Mouse (Mus musculus): ENCODE results near the gene Apbb1ip. TPM values are rescaled to one million over a fixed set of nuclear protein-coding genes. Genes with fewer than 3 reads are reported as not detected.

The Apbb1ip gene
- 24.8 and 28.0 TPM in 2 replicates for polyA plus RNA-seq (2012; rRNA removed)

- DNase-seq (ENCODE audit: low read depth in 1 of 2, low spot score in 2 of 2): peak; percentile 58 to 87
- H3K27me3 ChIP-seq (ENCODE audit: control insufficient read depth, insufficient read depth, low read length): no peaks in the 10 kb centered on the region
- H3K27ac ChIP-seq (ENCODE audit: insufficient read depth, low read length): peak within 1 kb of the TSS; percentile 97
- H3K4me3 ChIP-seq (ENCODE audit: extremely low read depth, insufficient read depth, insufficient read length): peak within 1 kb of the TSS; percentile 81
- H3K4me1 ChIP-seq (ENCODE audit: control insufficient read depth, insufficient read depth, insufficient read length): peaks cover 5% of the 10 kb centered on the region; the same call in 1 of the 2 replicates
- no peaks in the 10 kb centered on the region for H3K36me3 ChIP-seq (ENCODE audit: control insufficient read depth, insufficient read depth, low read length)
- no peak; the same call in 1 of the 2 replicates for TF ChIP-seq POLR2A (IDR thresholded peaks at IDR 0.05; ENCODE audit: low read depth, low read length)
- TF ChIP-seq CTCF (IDR thresholded peaks at IDR 0.05; ENCODE audit: extremely low read depth, insufficient read depth, insufficient read length, insufficient replicate concordance): no peak
- WGBS: 3% methylated on average over 9 of the region's 9 CpGs
Observed at GRCm38 (mm10) chr2:22773549-22774180, at the start of gene Apbb1ip. Gene Apbb1ip (plus strand): TSS chr2:22774094.

- no peak for DNase-seq (ENCODE audit: low read depth in 1 of 2, low spot score in 2 of 2)
- H3K27me3 ChIP-seq (ENCODE audit: control insufficient read depth, insufficient read depth, low read length): no peaks in the 10 kb centered on the region
- H3K4me1 ChIP-seq (ENCODE audit: control insufficient read depth, insufficient read depth, insufficient read length): no peaks in the 10 kb centered on the region
- TF ChIP-seq CTCF (IDR thresholded peaks at IDR 0.05; ENCODE audit: extremely low read depth, insufficient read depth, insufficient read length, insufficient replicate concordance) (no peak), POLR2A (IDR thresholded peaks at IDR 0.05; ENCODE audit: low read depth, low read length) (no peak)
- H3K27ac ChIP-seq (ENCODE audit: insufficient read depth, low read length): no peak overlapping the region
- H3K4me3 ChIP-seq (ENCODE audit: extremely low read depth, insufficient read depth, insufficient read length): no peak overlapping the region
- 35% methylated on average over 1 of the region's 1 CpGs for WGBS
- no peaks in the 10 kb centered on the region for H3K36me3 ChIP-seq (ENCODE audit: control insufficient read depth, insufficient read depth, low read length)
Observed at GRCm38 (mm10) chr2:22727113-22727512, 46.8 kb upstream of the Apbb1ip start.

- TF ChIP-seq CTCF (IDR thresholded peaks at IDR 0.05; ENCODE audit: extremely low read depth, insufficient read depth, insufficient read length, insufficient replicate concordance) (no peak), POLR2A (IDR thresholded peaks at IDR 0.05; ENCODE audit: low read depth, low read length) (no peak)
- Histone ChIP-seq H3K36me3 (ENCODE audit: control insufficient read depth, insufficient read depth, low read length) (no peaks in the 10 kb centered on the region), H3K4me3 (ENCODE audit: extremely low read depth, insufficient read depth, insufficient read length) (no peak overlapping the region), H3K27me3 (ENCODE audit: control insufficient read depth, insufficient read depth, low read length) (no peaks in the 10 kb centered on the region; the same call in 1 of the 2 replicates), H3K27ac (ENCODE audit: insufficient read depth, low read length) (no peak overlapping the region), H3K4me1 (ENCODE audit: control insufficient read depth, insufficient read depth, insufficient read length) (no peaks in the 10 kb centered on the region)
- no peak for DNase-seq (ENCODE audit: low read depth in 1 of 2, low spot score in 2 of 2)
- WGBS: 66% methylated on average over 2 of the region's 2 CpGs
Observed at GRCm38 (mm10) chr2:22736134-22736533, 37.8 kb upstream of the Apbb1ip start.

GRCm38 (mm10) chr2:22739369-22739768, 34.5 kb upstream of the Apbb1ip start:
- Histone ChIP-seq H3K4me1 (ENCODE audit: control insufficient read depth, insufficient read depth, insufficient read length) (no peaks in the 10 kb centered on the region), H3K4me3 (ENCODE audit: extremely low read depth, insufficient read depth, insufficient read length) (no peak overlapping the region), H3K36me3 (ENCODE audit: control insufficient read depth, insufficient read depth, low read length) (no peaks in the 10 kb centered on the region), H3K27me3 (ENCODE audit: control insufficient read depth, insufficient read depth, low read length) (no peaks in the 10 kb centered on the region), H3K27ac (ENCODE audit: insufficient read depth, low read length) (no peak overlapping the region)
- 67% methylated on average over 1 of the region's 1 CpGs for WGBS
- DNase-seq (ENCODE audit: low read depth in 1 of 2, low spot score in 2 of 2): no peak
- TF ChIP-seq POLR2A (IDR thresholded peaks at IDR 0.05; ENCODE audit: low read depth, low read length) (no peak), CTCF (IDR thresholded peaks at IDR 0.05; ENCODE audit: extremely low read depth, insufficient read depth, insufficient read length, insufficient replicate concordance) (no peak)

GRCm38 (mm10) chr2:22740441-22740840, 33.5 kb upstream of the Apbb1ip start:
- no peaks in the 10 kb centered on the region for H3K36me3 ChIP-seq (ENCODE audit: control insufficient read depth, insufficient read depth, low read length)
- no peaks in the 10 kb centered on the region; the same call in 1 of the 2 replicates for H3K4me1 ChIP-seq (ENCODE audit: control insufficient read depth, insufficient read depth, insufficient read length)
- H3K27me3 ChIP-seq (ENCODE audit: control insufficient read depth, insufficient read depth, low read length): no peaks in the 10 kb centered on the region
- no peak overlapping the region for H3K4me3 ChIP-seq (ENCODE audit: extremely low read depth, insufficient read depth, insufficient read length)
- TF ChIP-seq POLR2A (IDR thresholded peaks at IDR 0.05; ENCODE audit: low read depth, low read length) (no peak), CTCF (IDR thresholded peaks at IDR 0.05; ENCODE audit: extremely low read depth, insufficient read depth, insufficient read length, insufficient replicate concordance) (no peak)
- no peak for DNase-seq (ENCODE audit: low read depth in 1 of 2, low spot score in 2 of 2)
- WGBS: 83% methylated on average over 1 of the region's 1 CpGs
- H3K27ac ChIP-seq (ENCODE audit: insufficient read depth, low read length): no peak overlapping the region

- no peaks in the 10 kb centered on the region for H3K27me3 ChIP-seq (ENCODE audit: control insufficient read depth, insufficient read depth, low read length)
- TF ChIP-seq POLR2A (IDR thresholded peaks at IDR 0.05; ENCODE audit: low read depth, low read length): no peak
- peak; percentile 51; the same call in 1 of the 2 replicates for TF ChIP-seq CTCF (IDR thresholded peaks at IDR 0.05; ENCODE audit: extremely low read depth, insufficient read depth, insufficient read length, insufficient replicate concordance)
- H3K4me3 ChIP-seq (ENCODE audit: extremely low read depth, insufficient read depth, insufficient read length): no peak overlapping the region
- no peak for DNase-seq (ENCODE audit: low read depth in 1 of 2, low spot score in 2 of 2)
- no peak overlapping the region for H3K27ac ChIP-seq (ENCODE audit: insufficient read depth, low read length)
- H3K36me3 ChIP-seq (ENCODE audit: control insufficient read depth, insufficient read depth, low read length): no peaks in the 10 kb centered on the region
- WGBS: 80% methylated on average over 3 of the region's 3 CpGs
- H3K4me1 ChIP-seq (ENCODE audit: control insufficient read depth, insufficient read depth, insufficient read length): no peaks in the 10 kb centered on the region; the same call in none of the 2 replicates
Observed at GRCm38 (mm10) chr2:22741222-22741621, 32.7 kb upstream of the Apbb1ip start.
